Mouse (Mus musculus): ENCODE results near the gene Ccdc189. TPM values are rescaled to one million over a fixed set of nuclear protein-coding genes. Genes with fewer than 3 reads are reported as not detected.

Gene Ccdc189
- polyA plus RNA-seq, 1 experiment, result 200 TPM

GRCm38 (mm10) chr7:127617962-127618361 lies 29.6 kb upstream of the Ccdc189 start:
- no peaks in the 10 kb centered on the region for H3K36me3 ChIP-seq (ENCODE audit: control insufficient read depth, insufficient read depth, low read length)
- no peak for TF ChIP-seq CTCF (IDR thresholded peaks at IDR 0.05; ENCODE audit: control insufficient read depth, insufficient read depth, insufficient replicate concordance, low read depth, low read length)
- TF ChIP-seq POLR2A (IDR thresholded peaks at IDR 0.05; ENCODE audit: control insufficient read depth, low read depth, low read length), result no peak
- no peak overlapping the region for H3K4me3 ChIP-seq (ENCODE audit: control insufficient read depth, low read depth, low read length)
- no peak overlapping the region for H3K27ac ChIP-seq (ENCODE audit: control insufficient read depth, insufficient read depth, low read depth, low read length)
- peaks cover 15% of the 10 kb centered on the region for H3K4me1 ChIP-seq (ENCODE audit: control insufficient read depth, insufficient read depth, low read length)
- no peaks in the 10 kb centered on the region for H3K27me3 ChIP-seq (ENCODE audit: control insufficient read depth, insufficient read depth, low read length)

- Histone ChIP-seq H3K27me3 (ENCODE audit: control insufficient read depth, insufficient read depth, low read length) (no peaks in the 10 kb centered on the region), H3K36me3 (ENCODE audit: control insufficient read depth, insufficient read depth, low read length) (no peaks in the 10 kb centered on the region), H3K27ac (ENCODE audit: control insufficient read depth, insufficient read depth, low read depth, low read length) (no peak overlapping the region), H3K4me1 (ENCODE audit: control insufficient read depth, insufficient read depth, low read length) (peaks cover 18% of the 10 kb centered on the region), H3K4me3 (ENCODE audit: control insufficient read depth, low read depth, low read length) (no peak overlapping the region)
- TF ChIP-seq POLR2A (IDR thresholded peaks at IDR 0.05; ENCODE audit: control insufficient read depth, low read depth, low read length), result no peak
- TF ChIP-seq CTCF (IDR thresholded peaks at IDR 0.05; ENCODE audit: control insufficient read depth, insufficient read depth, insufficient replicate concordance, low read depth, low read length), result no peak
These were observed 28.5 kb upstream of the Ccdc189 start for GRCm38 (mm10) chr7:127616881-127617280.

- TF ChIP-seq POLR2A (IDR thresholded peaks at IDR 0.05; ENCODE audit: control insufficient read depth, low read depth, low read length), result no peak
- no peaks in the 10 kb centered on the region for H3K27me3 ChIP-seq (ENCODE audit: control insufficient read depth, insufficient read depth, low read length)
- no peaks in the 10 kb centered on the region for H3K36me3 ChIP-seq (ENCODE audit: control insufficient read depth, insufficient read depth, low read length)
- peak overlapping the region; percentile 10; the same call in 1 of the 2 replicates for H3K4me3 ChIP-seq (ENCODE audit: control insufficient read depth, low read depth, low read length)
- peaks cover 24% of the 10 kb centered on the region for H3K4me1 ChIP-seq (ENCODE audit: control insufficient read depth, insufficient read depth, low read length)
- no peak overlapping the region for H3K27ac ChIP-seq (ENCODE audit: control insufficient read depth, insufficient read depth, low read depth, low read length)
These were observed 27.9 kb upstream of the Ccdc189 start for GRCm38 (mm10) chr7:127616336-127616735.

- H3K4me3 ChIP-seq (ENCODE audit: control insufficient read depth, low read depth, low read length), result peak within 1 kb of the TSS; percentile 97
- no peaks in the 10 kb centered on the region for H3K36me3 ChIP-seq (ENCODE audit: control insufficient read depth, insufficient read depth, low read length)
- H3K4me1 ChIP-seq (ENCODE audit: control insufficient read depth, insufficient read depth, low read length), result peaks cover 29% of the 10 kb centered on the region
- no peak for TF ChIP-seq CTCF (IDR thresholded peaks at IDR 0.05; ENCODE audit: control insufficient read depth, insufficient read depth, insufficient replicate concordance, low read depth, low read length)
- TF ChIP-seq POLR2A (IDR thresholded peaks at IDR 0.05; ENCODE audit: control insufficient read depth, low read depth, low read length), result no peak; the same call in none of the 2 replicates
- H3K27me3 ChIP-seq (ENCODE audit: control insufficient read depth, insufficient read depth, low read length), result no peaks in the 10 kb centered on the region
- peak within 1 kb of the TSS; percentile 89 for H3K27ac ChIP-seq (ENCODE audit: control insufficient read depth, insufficient read depth, low read depth, low read length)
These were observed 26.8 kb upstream of the Ccdc189 start, which contains the start of gene Zfp629 for GRCm38 (mm10) chr7:127614891-127615843. TSS of gene Zfp629 (minus strand) at chr7:127615797.

GRCm38 (mm10) chr7:127614511-127614890 lies 26.1 kb upstream of the Ccdc189 start:
- Histone ChIP-seq H3K4me1 (ENCODE audit: control insufficient read depth, insufficient read depth, low read length) (peaks cover 29% of the 10 kb centered on the region), H3K36me3 (ENCODE audit: control insufficient read depth, insufficient read depth, low read length) (no peaks in the 10 kb centered on the region), H3K27ac (ENCODE audit: control insufficient read depth, insufficient read depth, low read depth, low read length) (no peak overlapping the region), H3K4me3 (ENCODE audit: control insufficient read depth, low read depth, low read length) (peak overlapping the region; percentile 97), H3K27me3 (ENCODE audit: control insufficient read depth, insufficient read depth, low read length) (no peaks in the 10 kb centered on the region)
- TF ChIP-seq CTCF (IDR thresholded peaks at IDR 0.05; ENCODE audit: control insufficient read depth, insufficient read depth, insufficient replicate concordance, low read depth, low read length) (no peak), POLR2A (IDR thresholded peaks at IDR 0.05; ENCODE audit: control insufficient read depth, low read depth, low read length) (no peak)

GRCm38 (mm10) chr7:127614091-127614490 lies 25.7 kb upstream of the Ccdc189 start:
- Histone ChIP-seq H3K27ac (ENCODE audit: control insufficient read depth, insufficient read depth, low read depth, low read length) (no peak overlapping the region), H3K27me3 (ENCODE audit: control insufficient read depth, insufficient read depth, low read length) (no peaks in the 10 kb centered on the region), H3K4me3 (ENCODE audit: control insufficient read depth, low read depth, low read length) (peak overlapping the region; percentile 97), H3K36me3 (ENCODE audit: control insufficient read depth, insufficient read depth, low read length) (no peaks in the 10 kb centered on the region), H3K4me1 (ENCODE audit: control insufficient read depth, insufficient read depth, low read length) (peaks cover 29% of the 10 kb centered on the region)
- TF ChIP-seq CTCF (IDR thresholded peaks at IDR 0.05; ENCODE audit: control insufficient read depth, insufficient read depth, insufficient replicate concordance, low read depth, low read length) (no peak), POLR2A (IDR thresholded peaks at IDR 0.05; ENCODE audit: control insufficient read depth, low read depth, low read length) (no peak)

- H3K4me3 ChIP-seq (ENCODE audit: control insufficient read depth, low read depth, low read length), result peak overlapping the region; percentile 97
These were observed 25.1 kb upstream of the Ccdc189 start for GRCm38 (mm10) chr7:127613501-127613900.

More at GRCm38 (mm10) chr7:127613501-127613900, 25.1 kb upstream of the Ccdc189 start:
- Histone ChIP-seq H3K27ac (ENCODE audit: control insufficient read depth, insufficient read depth, low read depth, low read length) (no peak overlapping the region), H3K4me1 (ENCODE audit: control insufficient read depth, insufficient read depth, low read length) (peaks cover 29% of the 10 kb centered on the region), H3K36me3 (ENCODE audit: control insufficient read depth, insufficient read depth, low read length) (no peaks in the 10 kb centered on the region), H3K27me3 (ENCODE audit: control insufficient read depth, insufficient read depth, low read length) (no peaks in the 10 kb centered on the region)
- TF ChIP-seq CTCF (IDR thresholded peaks at IDR 0.05; ENCODE audit: control insufficient read depth, insufficient read depth, insufficient replicate concordance, low read depth, low read length), result no peak
- no peak for TF ChIP-seq POLR2A (IDR thresholded peaks at IDR 0.05; ENCODE audit: control insufficient read depth, low read depth, low read length)

Measured in testis, adult 2 months (tissue).